Mouse (Mus musculus) kidney, adult 8-10 months (tissue): Measurements from ENCODE around the gene P2rx7.

Experiments used
- DNase-seq, 2 experiments: peaks; one replicate each; pipeline ENCODE4 v3.0.0; 2022

The P2rx7 gene

GRCm38 (mm10) chr5:122733881-122734280, 90.2 kb downstream of the P2rx7 start:
- no peak for DNase-seq

GRCm38 (mm10) chr5:122735853-122736252, 92.1 kb downstream of the P2rx7 start:
- no peak for DNase-seq

GRCm38 (mm10) chr5:122736761-122737160, 93.0 kb downstream of the P2rx7 start:
- DNase-seq: no peak
